14 mouse cellular contexts compared by ENCODE assay signal in genomic region chr13:11825563-11826226, GRCm38 (mm10).
A peak's percentile ranks its signal among the peaks of the same experiment; 100 is the strongest.
DNase-seq lines count a peak whose midpoint lies in the region; ATAC-seq and TF ChIP-seq lines count a peak whose summit lies in the region.
"Had no signal": no experiment of that assay in that cellular context is flagged by ENCODE, and none has a peak within 500 bp of the region (broad histone marks: within the 10 kb centered on the region; RNA-seq: fewer than 3 reads in every experiment).

No protein-coding gene starts in this region.

- H3K4me1 ChIP-seq in heart, postnatal 0 days (ENCODE audit: control insufficient read depth, insufficient read depth) = no peaks in the 10 kb centered on the region
- no peaks in the 10 kb centered on the region for H3K4me1 ChIP-seq in thymus, adult 2 months (replicated peaks; ENCODE audit: control insufficient read depth, insufficient read depth, low read length)
- H3K4me1 ChIP-seq in forebrain, embryonic 10.5 days = no peaks in the 10 kb centered on the region
- H3K4me1 ChIP-seq: embryonic facial prominence, embryonic 12.5 days; hindbrain, embryonic 12.5 days had no signal

- TF ChIP-seq CTCF in heart, postnatal 0 days (IDR thresholded peaks at IDR 0.05; ENCODE audit: low read depth) = peak; percentile 20; the same call in 1 of the 2 replicates
- TF ChIP-seq CTCF in thymus, adult 2 months (IDR thresholded peaks at IDR 0.05; ENCODE audit: borderline replicate concordance, control insufficient read depth, extremely low read depth, insufficient read depth, low read length, poor library complexity) = no peak

- 80% methylated on average over 2 of the region's 2 CpGs for WGBS in heart, postnatal 0 days
- WGBS in thymus, adult 2 months = 97% methylated on average over 2 of the region's 2 CpGs
- WGBS in forebrain, embryonic 10.5 days = 98% methylated on average over 2 of the region's 2 CpGs

- TF ChIP-seq POLR2A in thymus, adult 2 months (IDR thresholded peaks at IDR 0.05; ENCODE audit: control insufficient read depth, extremely low read depth, insufficient read depth, low read length, poor library complexity) = no peak

- no peak overlapping the region for H3K9ac ChIP-seq in heart, postnatal 0 days (replicated peaks; ENCODE audit: low read depth, low read length)
- H3K9ac ChIP-seq: embryonic facial prominence, embryonic 12.5 days; hindbrain, embryonic 12.5 days had no signal

- DNase-seq in heart, postnatal 0 days (ENCODE audit: low spot score) = no peak
- DNase-seq in heart, postnatal 10 days = no peak
- peak; percentile 17 for DNase-seq in thymus, postnatal 4 days
- no peak for DNase-seq in thymus, adult 2 months
- peak; percentile 1 for DNase-seq in induced T-regulatory cell, adult 2 months (ENCODE audit: low read depth)
- no peak for DNase-seq in ovary, adult 18-20 months (ENCODE audit: low spot score)
- no peak for DNase-seq in right cerebral cortex, adult 18-20 months
- no peak for DNase-seq in forebrain, embryonic 10.5 days (ENCODE audit: extremely low spot score, low spot score)
- DNase-seq: heart, adult 11 months; kidney, postnatal 14 days had no signal

- no peaks in the 10 kb centered on the region for H3K27me3 ChIP-seq in heart, postnatal 0 days (ENCODE audit: control insufficient read depth, insufficient read depth, low read length)
- H3K27me3 ChIP-seq in thymus, adult 2 months (ENCODE audit: control insufficient read depth, insufficient read depth, low read length) = no peaks in the 10 kb centered on the region
- no peaks in the 10 kb centered on the region for H3K27me3 ChIP-seq in forebrain, embryonic 10.5 days (ENCODE audit: poor library complexity, severe bottlenecking)
- H3K27me3 ChIP-seq: embryonic facial prominence, embryonic 12.5 days; hindbrain, embryonic 12.5 days had no signal

- no peak overlapping the region for H3K4me3 ChIP-seq in heart, postnatal 0 days (ENCODE audit: low read depth, low read length)
- H3K4me3 ChIP-seq in thymus, adult 2 months (ENCODE audit: control insufficient read depth, insufficient read depth, low read length) = no peak overlapping the region
- H3K4me3 ChIP-seq in forebrain, embryonic 10.5 days = no peak overlapping the region
- H3K4me3 ChIP-seq: embryonic facial prominence, embryonic 12.5 days; hindbrain, embryonic 12.5 days; myocyte had no signal

- intact Hi-C loops in heart, postnatal 10 days (cut with DNase I) = no loop called here

- no peak for TF ChIP-seq EP300 in heart, postnatal 0 days (IDR thresholded peaks at IDR 0.05; ENCODE audit: low read depth)

- H3K9me3 ChIP-seq in heart, postnatal 0 days (replicated peaks; ENCODE audit: control insufficient read depth, low read length) = no peaks in the 10 kb centered on the region
- H3K9me3 ChIP-seq in forebrain, embryonic 10.5 days = no peaks in the 10 kb centered on the region
- H3K9me3 ChIP-seq: embryonic facial prominence, embryonic 12.5 days; hindbrain, embryonic 12.5 days had no signal

- H3K4me2 ChIP-seq in heart, postnatal 0 days (ENCODE audit: low read depth, low read length) = no peak overlapping the region
- H3K4me2 ChIP-seq: embryonic facial prominence, embryonic 12.5 days; hindbrain, embryonic 12.5 days had no signal

- peaks cover 54% of the 10 kb centered on the region for H3K36me3 ChIP-seq in heart, postnatal 0 days (replicated peaks; ENCODE audit: control insufficient read depth, insufficient read depth, low read length)
- H3K36me3 ChIP-seq in thymus, adult 2 months (ENCODE audit: control insufficient read depth, insufficient read depth, low read length) = no peaks in the 10 kb centered on the region
- no peaks in the 10 kb centered on the region for H3K36me3 ChIP-seq in forebrain, embryonic 10.5 days (replicated peaks)
- H3K36me3 ChIP-seq: embryonic facial prominence, embryonic 12.5 days; hindbrain, embryonic 12.5 days had no signal

- peak; percentile 48; the same call in 1 of the 2 replicates for ATAC-seq in heart, postnatal 0 days (ENCODE audit: insufficient read depth, low read depth)
- ATAC-seq: forebrain, embryonic 16.5 days had no signal

- H3K27ac ChIP-seq in heart, postnatal 0 days (ENCODE audit: low read depth) = peak overlapping the region; percentile 20; the same call in 1 of the 2 replicates
- H3K27ac ChIP-seq in thymus, adult 2 months (ENCODE audit: control insufficient read depth, insufficient read depth, low read length) = no peak overlapping the region
- H3K27ac ChIP-seq in forebrain, embryonic 10.5 days = no peak overlapping the region
- H3K27ac ChIP-seq: embryonic facial prominence, embryonic 12.5 days; hindbrain, embryonic 12.5 days had no signal

Comparison
In these comparisons a context has a peak if more than half of its experiments do, and no peak if none do; other contexts are left out.
1. DNase-seq: peak in thymus, postnatal 4 days (single experiment) and induced T-regulatory cell, adult 2 months (single experiment); none in heart, postnatal 0 days (single experiment), heart, postnatal 10 days (0 of 2), thymus, adult 2 months (single experiment), ovary, adult 18-20 months (single experiment), right cerebral cortex, adult 18-20 months (single experiment) and forebrain, embryonic 10.5 days (single experiment).